Mouse (Mus musculus) heart, postnatal 25 days (tissue): ENCODE data around the gene Cadm4. TPM values are rescaled to one million over a fixed set of nuclear protein-coding genes. Genes with fewer than 3 reads are reported as not detected.

Source experiments
- DNase-seq: peaks from one replicate; pipeline ENCODE4 v3.0.0; 2022; ENCODE audit warnings: low spot score
- intact Hi-C: fragments of 180-260 bp; cut with DNase I; formaldehyde crosslinking; loops from one replicate; pipeline ENCODE4 v1.15.1; 2025
- total RNA-seq, 2 experiments: library from RNA; stranded (reverse); gene quantifications; 2 replicates each; pipeline ENCODE4 v1.2.3; 2021

Gene Cadm4
- total RNA-seq, 2 experiments from 2014 or later, result 13.1 to 13.9 TPM

DNA sequence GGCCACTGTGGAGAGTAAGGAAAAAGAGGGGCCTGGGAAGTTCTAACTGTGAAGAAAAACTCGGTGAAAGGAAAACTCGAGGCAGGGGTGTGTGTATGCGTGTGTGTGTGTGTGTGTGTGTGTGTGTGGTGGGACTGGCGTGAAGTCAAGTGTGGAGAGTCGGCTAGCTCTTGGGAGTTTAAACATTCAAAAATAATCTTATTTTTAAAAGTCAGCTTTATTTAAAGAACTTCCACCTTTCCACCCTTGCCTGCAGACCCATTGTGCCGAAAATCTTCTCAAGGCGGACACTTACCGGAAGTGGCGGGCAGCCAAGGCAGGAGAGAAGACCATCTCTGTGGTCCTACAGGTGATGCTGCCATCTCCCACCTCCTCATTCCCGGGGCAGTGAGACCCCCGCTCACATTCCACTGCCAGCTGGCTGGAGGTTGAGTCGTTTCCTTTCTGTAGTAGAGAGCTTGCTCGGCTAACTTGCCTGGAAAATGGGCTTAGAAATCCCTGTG is 65.8 kb downstream of the Cadm4 start:
- intact Hi-C loops, result loop anchor here (1.0 to 5.0 kb wide), 2 partner anchors 17 to 70 kb away; partner anchors contain the start of gene Irgq
- DNase-seq, result no peak

DNA sequence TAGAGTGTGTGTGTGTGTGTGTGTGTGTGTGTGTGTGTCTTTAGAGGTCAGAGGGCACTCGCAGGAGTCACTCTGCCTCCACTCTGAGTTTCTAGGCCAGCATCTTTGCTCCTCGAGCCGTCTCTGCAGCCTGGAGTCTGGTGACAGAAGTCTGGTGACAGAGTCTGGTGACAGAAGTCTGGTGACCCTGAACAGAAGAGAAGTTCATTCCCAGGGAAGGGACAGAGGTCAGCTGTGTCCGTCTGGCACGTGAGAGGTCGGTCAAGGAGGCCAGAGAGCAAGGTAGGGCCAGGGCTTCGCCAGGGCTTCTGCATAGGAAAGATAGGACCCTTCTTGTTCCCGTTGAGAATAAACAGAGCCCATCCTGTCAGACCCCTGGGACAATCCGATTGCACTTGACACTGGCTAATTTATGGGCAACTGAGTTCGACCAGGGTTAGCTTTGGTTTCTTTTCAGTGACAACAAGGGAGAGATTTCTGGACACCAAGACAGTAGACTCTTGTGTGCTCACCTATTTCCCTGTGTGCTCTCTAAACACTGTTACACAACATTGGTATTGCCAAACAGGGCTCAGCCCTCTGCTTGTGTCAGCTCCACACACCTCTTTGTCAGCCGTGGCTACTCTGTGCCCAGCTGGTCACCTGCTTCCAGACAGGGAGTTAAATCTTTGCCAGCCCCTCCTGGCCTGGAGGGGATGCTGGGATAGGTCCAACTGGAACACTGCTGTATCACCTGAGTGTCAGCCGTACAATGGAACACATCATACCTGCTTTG is 70.3 kb downstream of the Cadm4 start:
- intact Hi-C loops, result no loop called here
- DNase-seq, result no peak

Other genes starting within 250 kb of the Cadm4 start
- gene Zfp109, start 244.5 kb upstream of the Cadm4 start, total RNA-seq, result 1 to 10 TPM; 1.7 to 2.1 TPM
- gene Zfp108, start 227.2 kb upstream of the Cadm4 start, total RNA-seq, result 1 to 10 TPM; 1.7 to 1.8 TPM
- gene Zfp93, start 211.6 kb upstream of the Cadm4 start, total RNA-seq, result 1 to 10 TPM; 3.2 to 3.7 TPM
- gene Zfp61, start 180.8 kb upstream of the Cadm4 start, total RNA-seq, result 1 to 10 TPM; 3.1 to 4.5 TPM
- gene Zfp94, start 165.4 kb upstream of the Cadm4 start, total RNA-seq, result 1 to 10 TPM; 1.8 to 2.5 TPM
- gene Tescl, start 148.1 kb upstream of the Cadm4 start, total RNA-seq, result not detected
- gene Lypd5, start 132.8 kb upstream of the Cadm4 start, total RNA-seq, result not detected
- under 1 TPM; 0.70 to 0.81 TPM for gene Kcnn4, start 111.8 kb upstream of the Cadm4 start, total RNA-seq
- gene Smg9, start 82.4 kb upstream of the Cadm4 start, total RNA-seq, result 1 to 10 TPM; 7.6 TPM
- gene Irgc1, start 29.7 kb upstream of the Cadm4 start, total RNA-seq, result not detected
- 1 to 10 TPM; 2.1 to 2.2 TPM for gene Plaur, start 19.5 kb upstream of the Cadm4 start, total RNA-seq
- 10 to 100 TPM; 15.1 to 15.6 TPM for gene Zfp428, start 25.0 kb downstream of the Cadm4 start, total RNA-seq
- not detected for gene AC161166.1, start 30.4 kb downstream of the Cadm4 start, total RNA-seq
- 10 to 100 TPM; 15.7 to 18.2 TPM for gene Irgq, start 48.7 kb downstream of the Cadm4 start, total RNA-seq
- not detected for gene Pinlyp, start 64.1 kb downstream of the Cadm4 start, total RNA-seq
- gene Xrcc1, start 64.3 kb downstream of the Cadm4 start, total RNA-seq, result 10 to 100 TPM; 27.8 to 27.9 TPM
- 10 to 100 TPM; 44.6 to 49.1 TPM for gene Ethe1, start 105.5 kb downstream of the Cadm4 start, total RNA-seq
- gene Zfp575, start 105.6 kb downstream of the Cadm4 start, total RNA-seq, result under 1 TPM; 0.08 to 0.17 TPM
- gene Phldb3, start 128.7 kb downstream of the Cadm4 start, total RNA-seq, result under 1 TPM; 0.50 to 0.57 TPM
- not detected for gene Lypd3, start 154.5 kb downstream of the Cadm4 start, total RNA-seq
- not detected for gene Tex101, start 194.7 kb downstream of the Cadm4 start, total RNA-seq
- not detected for gene BC049730, start 227.2 kb downstream of the Cadm4 start, total RNA-seq
- gene Gm4763, start 244.9 kb downstream of the Cadm4 start, total RNA-seq, result not detected